ENCODE assay signal across 9 mouse cellular contexts in the genomic region with DNA sequence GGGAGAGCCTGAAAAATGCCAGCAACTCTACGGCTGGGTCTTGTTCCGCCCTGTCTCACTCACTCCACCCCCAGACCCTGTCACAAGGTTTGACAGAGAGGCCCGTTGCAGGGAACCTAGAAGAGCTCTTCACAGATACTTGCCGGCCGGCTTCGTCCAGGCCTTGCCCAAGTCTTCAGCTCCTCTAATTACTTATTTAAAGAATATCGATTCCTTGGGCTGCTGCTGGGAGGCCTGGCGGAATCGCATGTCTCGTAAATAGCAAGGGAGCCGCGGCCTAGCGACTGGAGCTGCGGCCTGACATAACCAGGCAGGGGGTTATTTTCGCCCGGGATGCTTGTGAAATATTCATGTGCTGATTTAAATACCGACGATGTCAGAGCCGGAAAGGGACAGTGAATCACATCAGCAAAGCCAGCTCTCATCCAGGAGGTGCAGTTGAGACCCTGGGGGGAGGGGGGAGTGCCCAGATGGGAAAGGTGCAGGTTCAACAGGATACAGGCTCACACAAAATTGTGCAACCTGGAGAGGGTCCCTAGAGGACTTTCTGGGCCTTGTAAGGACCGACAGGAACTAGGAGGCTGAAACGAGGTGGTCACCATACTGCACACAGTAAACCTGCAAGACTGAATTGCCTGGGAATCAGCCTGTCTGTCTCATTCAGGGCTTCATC. TPM values are rescaled to one million over a fixed set of nuclear protein-coding genes. Genes with fewer than 3 reads are reported as not detected.
DNase-seq lines count a peak whose midpoint lies in the region; ATAC-seq lines count a peak whose summit lies in the region.
"Had no signal": no experiment of that assay in that cellular context is flagged by ENCODE, and none has a peak within 500 bp of the region (broad histone marks: within the 10 kb centered on the region; RNA-seq: fewer than 3 reads in every experiment).

No protein-coding gene starts in this region.

- H3K9ac ChIP-seq in heart, embryonic 13.5 days = peak overlapping the region; percentile 77
- peak overlapping the region; percentile 32 for H3K9ac ChIP-seq in embryonic facial prominence, embryonic 11.5 days (replicated peaks; ENCODE audit: low read length)
- peak overlapping the region; percentile 53 for H3K9ac ChIP-seq in intestine, embryonic 16.5 days (ENCODE audit: low read depth, low read length)
- peak overlapping the region; percentile 28; the same call in 1 of the 2 replicates for H3K9ac ChIP-seq in midbrain, embryonic 16.5 days (ENCODE audit: low read depth, low read length)

- DNase-seq in heart, postnatal 14 days = no peak
- DNase-seq in embryonic facial prominence, embryonic 11.5 days (ENCODE audit: low spot score) = peak; percentile 50
- DNase-seq in left cerebral cortex, adult 8-10 months (ENCODE audit: low spot score in 2 of 2) = no peak
- no peak for DNase-seq in right cerebral cortex, adult 18-20 months
- DNase-seq in adrenal gland, adult 8-10 months = no peak
- DNase-seq: thymus, postnatal 14 days had no signal

- peak overlapping the region; percentile 25; the same call in 1 of the 2 replicates for H3K4me3 ChIP-seq in heart, embryonic 13.5 days
- no peak overlapping the region for H3K4me3 ChIP-seq in embryonic facial prominence, embryonic 11.5 days (ENCODE audit: low read depth, low read length)
- H3K4me3 ChIP-seq in intestine, embryonic 16.5 days (ENCODE audit: low read length) = no peak overlapping the region
- H3K4me3 ChIP-seq in midbrain, embryonic 16.5 days (ENCODE audit: low read depth, low read length) = no peak overlapping the region

- no peaks in the 10 kb centered on the region for H3K9me3 ChIP-seq in heart, embryonic 13.5 days
- no peaks in the 10 kb centered on the region for H3K9me3 ChIP-seq in embryonic facial prominence, embryonic 11.5 days (replicated peaks; ENCODE audit: control insufficient read depth, low read length)
- H3K9me3 ChIP-seq in intestine, embryonic 16.5 days (ENCODE audit: control insufficient read depth, low read length) = no peaks in the 10 kb centered on the region
- no peaks in the 10 kb centered on the region for H3K9me3 ChIP-seq in midbrain, embryonic 16.5 days (replicated peaks; ENCODE audit: control insufficient read depth, low read length, poor library complexity, severe bottlenecking)

- 13% methylated on average over 21 of the region's 21 CpGs for WGBS in heart, embryonic 13.5 days
- 14% methylated on average over 21 of the region's 21 CpGs for WGBS in embryonic facial prominence, embryonic 11.5 days
- 15% methylated on average over 21 of the region's 21 CpGs for whole genome bisulfite sequencing in intestine, embryonic 16.5 days
- WGBS in midbrain, embryonic 16.5 days = 6% methylated on average over 21 of the region's 21 CpGs

- ATAC-seq in heart, embryonic 13.5 days (ENCODE audit: extremely low read depth, insufficient number of reproducible peaks, low FRiP score, low TSS enrichment) = no peak
- peak; percentile 58; the same call in 1 of the 2 replicates for ATAC-seq in embryonic facial prominence, embryonic 11.5 days (replicated peaks; ENCODE audit: insufficient number of reproducible peaks, low FRiP score, low TSS enrichment, low read depth)
- peak; percentile 51; the same call in 1 of the 2 replicates for ATAC-seq in intestine, embryonic 16.5 days
- peak; percentile 34 for ATAC-seq in midbrain, embryonic 16.5 days

- peaks cover 31% of the 10 kb centered on the region for H3K4me1 ChIP-seq in heart, embryonic 13.5 days
- H3K4me1 ChIP-seq in embryonic facial prominence, embryonic 11.5 days (ENCODE audit: control insufficient read depth, insufficient read depth, low read length) = no peaks in the 10 kb centered on the region; the same call in 1 of the 2 replicates
- H3K4me1 ChIP-seq in intestine, embryonic 16.5 days (ENCODE audit: control insufficient read depth, insufficient read depth, low read length) = peaks cover 21% of the 10 kb centered on the region
- H3K4me1 ChIP-seq in midbrain, embryonic 16.5 days (ENCODE audit: control insufficient read depth, insufficient read depth, low read length) = peaks cover 3% of the 10 kb centered on the region; the same call in 1 of the 2 replicates

- 0 out of 2 replicates have a peak, but pooled peaks cover 8% of the 10 kb centered on the region for H3K27me3 ChIP-seq in heart, embryonic 13.5 days (replicated peaks)
- H3K27me3 ChIP-seq in embryonic facial prominence, embryonic 11.5 days (ENCODE audit: control insufficient read depth, insufficient read depth, low read length) = no peaks in the 10 kb centered on the region
- no peaks in the 10 kb centered on the region for H3K27me3 ChIP-seq in intestine, embryonic 16.5 days (replicated peaks; ENCODE audit: control insufficient read depth, insufficient read depth, low read length)
- no peaks in the 10 kb centered on the region for H3K27me3 ChIP-seq in midbrain, embryonic 16.5 days (ENCODE audit: control insufficient read depth, insufficient read depth, low read depth, low read length)

- no peaks in the 10 kb centered on the region for H3K36me3 ChIP-seq in heart, embryonic 13.5 days
- no peaks in the 10 kb centered on the region for H3K36me3 ChIP-seq in embryonic facial prominence, embryonic 11.5 days (replicated peaks; ENCODE audit: control insufficient read depth, insufficient read depth, low read depth, low read length)
- no peaks in the 10 kb centered on the region for H3K36me3 ChIP-seq in intestine, embryonic 16.5 days (ENCODE audit: control insufficient read depth, insufficient read depth, low read length)
- H3K36me3 ChIP-seq in midbrain, embryonic 16.5 days (ENCODE audit: control insufficient read depth, insufficient read depth, low read length) = no peaks in the 10 kb centered on the region

- peak overlapping the region; percentile 59 for H3K4me2 ChIP-seq in heart, embryonic 13.5 days
- H3K4me2 ChIP-seq in embryonic facial prominence, embryonic 11.5 days (ENCODE audit: low read depth, low read length) = peak overlapping the region; percentile 25
- peak overlapping the region; percentile 24; the same call in 1 of the 2 replicates for H3K4me2 ChIP-seq in intestine, embryonic 16.5 days (ENCODE audit: low read depth, low read length)
- no peak overlapping the region for H3K4me2 ChIP-seq in midbrain, embryonic 16.5 days (ENCODE audit: low read length)

- intact Hi-C loops in heart, postnatal 14 days (cut with DNase I) = no loop called here

- H3K27ac ChIP-seq in heart, embryonic 13.5 days (replicated peaks) = 0 out of 2 replicates have a peak overlapping the region, but pooled peaks have one; percentile 54
- H3K27ac ChIP-seq in embryonic facial prominence, embryonic 11.5 days (replicated peaks; ENCODE audit: low read depth, low read length) = no peak overlapping the region
- H3K27ac ChIP-seq in intestine, embryonic 16.5 days (ENCODE audit: low read length) = no peak overlapping the region
- H3K27ac ChIP-seq in midbrain, embryonic 16.5 days (ENCODE audit: low read length) = peak overlapping the region; percentile 19; the same call in 1 of the 2 replicates

RNA-seq across cellular contexts. Expression of a gene that starts 17.6 kb away (rescaled TPM):
- polyA plus RNA-seq in heart, embryonic 13.5 days (2015; fragmentation: Nextera tagmentation; extraction: Ambion mirVana) = 3.0 and 4.0 TPM in 2 replicates
- total RNA-seq in heart, postnatal 14 days (2021) = 1 to 10 TPM; 1.1 to 1.5 TPM
- polyA plus RNA-seq in embryonic facial prominence, embryonic 11.5 days (2014; fragmentation: Nextera tagmentation; extraction: Ambion mirVana) = 2.7 and 3.0 TPM in 2 replicates
- 0.95 and 1.1 TPM in 2 replicates for polyA plus RNA-seq in intestine, embryonic 16.5 days (2015; fragmentation: Nextera tagmentation; extraction: Ambion mirVana)
- polyA plus RNA-seq in midbrain, embryonic 16.5 days (2015; fragmentation: Nextera tagmentation; extraction: Ambion mirVana) = 4.2 and 5.3 TPM in 2 replicates
- total RNA-seq in left cerebral cortex, adult 8-10 months (2022) = 1 to 10 TPM; 3.1 to 5.0 (median 4.3) TPM
- 1 to 10 TPM in 1 of 4 experiments, under 1 TPM in 3; 0.20 to 1.1 (median 0.57) TPM for total RNA-seq in adrenal gland, adult 8-10 months (2022)

RNA-seq across cellular contexts. Expression of a gene that starts 54.8 kb away (rescaled TPM):
- polyA plus RNA-seq in heart, embryonic 13.5 days (2015; fragmentation: Nextera tagmentation; extraction: Ambion mirVana) = 20.4 and 22.5 TPM in 2 replicates
- total RNA-seq in heart, postnatal 14 days (2021) = 10 to 100 TPM; 19.2 to 20.3 TPM
- 63.7 and 68.8 TPM in 2 replicates for polyA plus RNA-seq in embryonic facial prominence, embryonic 11.5 days (2014; fragmentation: Nextera tagmentation; extraction: Ambion mirVana)
- polyA plus RNA-seq in intestine, embryonic 16.5 days (2015; fragmentation: Nextera tagmentation; extraction: Ambion mirVana) = 27.5 and 28.3 TPM in 2 replicates
- 108 and 119 TPM in 2 replicates for polyA plus RNA-seq in midbrain, embryonic 16.5 days (2015; fragmentation: Nextera tagmentation; extraction: Ambion mirVana)
- 100 to 1,000 TPM; 285 to 339 (median 298) TPM for total RNA-seq in left cerebral cortex, adult 8-10 months (2022)
- total RNA-seq in adrenal gland, adult 8-10 months (2022) = 10 to 100 TPM; 53.5 to 66.6 (median 62.6) TPM

Comparison
In these comparisons a context has a peak if more than half of its experiments do, and no peak if none do; other contexts are left out.
1. H3K27ac ChIP-seq: peak in heart, embryonic 13.5 days (single experiment) and midbrain, embryonic 16.5 days (single experiment); none in embryonic facial prominence, embryonic 11.5 days (single experiment) and intestine, embryonic 16.5 days (single experiment).
2. Peak in every context shown above with its lines, with median percentiles within 50 percentile points of each other: H3K9ac ChIP-seq.